Mouse (Mus musculus) hindbrain, embryonic 14.5 days (tissue): ENCODE measurements around the gene Nalcn. TPM values are rescaled to one million over a fixed set of nuclear protein-coding genes. Genes with fewer than 3 reads are reported as not detected.

Source experiments
- ATAC-seq: fragments of 200-750 bp; cut with Nextera tagmentation; 2 replicates; pipeline ENCODE4 v1.8.0; 2017; ENCODE audit warnings: moderate number of reproducible peaks, mild to moderate bottlenecking, moderate TSS enrichment, moderate library complexity; ENCODE audit not compliant: low FRiP score
- DNase-seq: peaks from one replicate; pipeline ENCODE4 v3.0.0-alpha.2; 2015; ENCODE audit warnings: low spot score
- H3K27ac ChIP-seq: fragments of 300-500 bp; sonication (generic); 2 replicates; pipeline ENCODE4 v1.5.1; 2014; ENCODE audit warnings: mild to moderate bottlenecking, moderate library complexity
- H3K27me3 ChIP-seq: fragments of 300-500 bp; sonication (generic); 2 replicates; pipeline ENCODE4 v1.6.1; 2014; ENCODE audit warnings: mild to moderate bottlenecking, low read length, mixed read lengths; ENCODE audit not compliant: control insufficient read depth, insufficient read depth
- H3K36me3 ChIP-seq: fragments of 300-500 bp; sonication (generic); replicated peaks from 2 replicates; pipeline ENCODE4 v1.6.1; 2014; ENCODE audit not compliant: control insufficient read depth, insufficient read depth
- H3K4me1 ChIP-seq: fragments of 300-500 bp; sonication (generic); replicated peaks from 2 replicates; pipeline ENCODE4 v1.6.1; 2014; ENCODE audit warnings: antibody characterized with exemption, low read length, mixed read lengths; ENCODE audit not compliant: control insufficient read depth, insufficient read depth
- H3K4me2 ChIP-seq: fragments of 300-500 bp; sonication (generic); replicated peaks from 2 replicates; pipeline ENCODE4 v1.6.1; 2014; ENCODE audit warnings: mild to moderate bottlenecking, moderate library complexity
- H3K4me3 ChIP-seq: fragments of 300-500 bp; sonication (generic); replicated peaks from 2 replicates; pipeline ENCODE4 v1.5.1; 2014; ENCODE audit warnings: mild to moderate bottlenecking, low read length
- H3K9ac ChIP-seq: fragments of 300-500 bp; sonication (generic); 2 replicates; pipeline ENCODE4 v1.6.1; 2014
- H3K9me3 ChIP-seq: fragments of 300-500 bp; sonication (generic); 2 replicates; pipeline ENCODE4 v1.6.1; 2016; ENCODE audit warnings: low read length; ENCODE audit not compliant: control insufficient read depth
- WGBS: fragments of 180-500 bp; shearing (Covaris S2); extraction: QIAGEN DNeasy Blood & Tissue Kit; methylation state at CpG from one replicate; pipeline ENCODE4 v1.1.7; 2014; 5-methylcytosine and 5-hydroxymethylcytosine counted together
- polyA plus RNA-seq: library from polyadenylated mRNA; unstranded; fragments of >200 nt; fragmentation: Nextera tagmentation; extraction: Ambion mirVana; gene quantifications from 2 replicates; pipeline ENCODE4 v1.2.1, GENCODE M21; 2014

Gene Nalcn
- polyA plus RNA-seq, 1 experiment from 2014 or later: 18.8 TPM

GRCm38 (mm10) chr14:123291118-123292007 is 335.6 kb downstream of the Nalcn start:
- Histone ChIP-seq H3K27me3 (no peaks in the 10 kb centered on the region), H3K27ac (no peak overlapping the region), H3K9ac (no peak overlapping the region), H3K36me3 (no peaks in the 10 kb centered on the region), H3K4me1 (no peaks in the 10 kb centered on the region), H3K4me2 (no peak overlapping the region), H3K4me3 (no peak overlapping the region), H3K9me3 (no peaks in the 10 kb centered on the region)
- 85% methylated on average over 4 of the region's 4 CpGs for whole genome bisulfite sequencing
- DNase-seq: no peak
- no peak for ATAC-seq

GRCm38 (mm10) chr14:123282165-123282564 is 344.8 kb downstream of the Nalcn start:
- Histone ChIP-seq H3K9ac (no peak overlapping the region), H3K4me1 (no peaks in the 10 kb centered on the region), H3K4me2 (no peak overlapping the region), H3K4me3 (no peak overlapping the region), H3K27ac (no peak overlapping the region), H3K36me3 (no peaks in the 10 kb centered on the region), H3K27me3 (no peaks in the 10 kb centered on the region), H3K9me3 (no peaks in the 10 kb centered on the region)
- DNase-seq (no peak), ATAC-seq (no peak)

- DNase-seq (peak; percentile 57), ATAC-seq (0 out of 2 replicates have a peak, but pooled peaks have one; percentile 57)
- Histone ChIP-seq H3K4me3 (no peak overlapping the region), H3K9ac (no peak overlapping the region), H3K4me1 (no peaks in the 10 kb centered on the region), H3K27me3 (no peaks in the 10 kb centered on the region), H3K4me2 (no peak overlapping the region), H3K27ac (no peak overlapping the region), H3K9me3 (0 out of 2 replicates have a peak, but pooled peaks cover 3% of the 10 kb centered on the region), H3K36me3 (no peaks in the 10 kb centered on the region)
- WGBS: 68% methylated on average over 2 of the region's 2 CpGs
These were observed 354.8 kb downstream of the Nalcn start for GRCm38 (mm10) chr14:123272121-123272520.

- DNase-seq (no peak), ATAC-seq (no peak)
- Histone ChIP-seq H3K27me3 (no peaks in the 10 kb centered on the region), H3K9ac (no peak overlapping the region), H3K4me2 (no peak overlapping the region), H3K4me3 (no peak overlapping the region), H3K27ac (no peak overlapping the region), H3K4me1 (no peaks in the 10 kb centered on the region), H3K9me3 (no peaks in the 10 kb centered on the region), H3K36me3 (no peaks in the 10 kb centered on the region)
- WGBS: 63% methylated on average over 1 of the region's 1 CpGs
These were observed 386.2 kb downstream of the Nalcn start for GRCm38 (mm10) chr14:123240738-123241137.

- no peaks in the 10 kb centered on the region for H3K36me3 ChIP-seq
- H3K27ac ChIP-seq: no peak overlapping the region
- DNase-seq (peak; percentile 76), ATAC-seq (peak; percentile 59; the same call in 1 of the 2 replicates)
- H3K27me3 ChIP-seq: no peaks in the 10 kb centered on the region
- H3K4me3 ChIP-seq: no peak overlapping the region
- H3K9me3 ChIP-seq: no peaks in the 10 kb centered on the region
- no peak overlapping the region for H3K4me2 ChIP-seq
- no peaks in the 10 kb centered on the region for H3K4me1 ChIP-seq
- 8% methylated on average over 2 of the region's 2 CpGs for WGBS
- H3K9ac ChIP-seq: no peak overlapping the region
These were observed 387.0 kb downstream of the Nalcn start for GRCm38 (mm10) chr14:123239945-123240344.

GRCm38 (mm10) chr14:123237002-123237401 is 389.9 kb downstream of the Nalcn start:
- 65% methylated on average over 2 of the region's 2 CpGs for WGBS
- ATAC-seq (no peak), DNase-seq (no peak)
- H3K27me3 ChIP-seq: no peaks in the 10 kb centered on the region
- H3K4me3 ChIP-seq: no peak overlapping the region
- H3K36me3 ChIP-seq: no peaks in the 10 kb centered on the region
- no peak overlapping the region for H3K9ac ChIP-seq
- no peaks in the 10 kb centered on the region for H3K4me1 ChIP-seq
- H3K9me3 ChIP-seq: no peaks in the 10 kb centered on the region
- H3K4me2 ChIP-seq: no peak overlapping the region
- H3K27ac ChIP-seq: no peak overlapping the region

- H3K27me3 ChIP-seq: no peaks in the 10 kb centered on the region
- H3K27ac ChIP-seq: no peak overlapping the region
- H3K9me3 ChIP-seq: no peaks in the 10 kb centered on the region
- DNase-seq: no peak
- H3K4me2 ChIP-seq: no peak overlapping the region
- no peak overlapping the region for H3K9ac ChIP-seq
- H3K4me3 ChIP-seq: no peak overlapping the region
- H3K36me3 ChIP-seq: no peaks in the 10 kb centered on the region
- no peak for ATAC-seq
- no peaks in the 10 kb centered on the region for H3K4me1 ChIP-seq
These were observed 394.2 kb downstream of the Nalcn start for GRCm38 (mm10) chr14:123232630-123233206.

Other genes with a start within 250 kb of the Nalcn start
- gene Itgbl1, start 32.8 kb upstream of the Nalcn start, polyA plus RNA-seq: 5.0 and 6.2 TPM in 2 replicates